Mouse (Mus musculus) MEL (cell line): ENCODE results near the gene Smagp.

Experiments used
- EP300 ChIP-seq, 2 experiments: IDR thresholded peaks; 2 replicates each; pipeline ENCODE4 v1.6.1; 2011; ENCODE audit warnings: improper control_type of control experiment in 2 of 2, low read length in 2 of 2, low read depth in 1 of 2, mild to moderate bottlenecking in 1 of 2
- GABPA ChIP-seq: IDR thresholded peaks from 2 replicates; pipeline ENCODE4 v1.6.1; 2012; ENCODE audit warnings: low read depth, mild to moderate bottlenecking, inconsistent platforms, low read length, improper control_type of control experiment, moderate library complexity
- GATA1 ChIP-seq: IDR thresholded peaks from 2 replicates; pipeline ENCODE4 v1.6.1; 2011; ENCODE audit warnings: low read depth, low read length, improper control_type of control experiment
- JUND ChIP-seq: IDR thresholded peaks from 2 replicates; pipeline ENCODE4 v1.6.1; 2011; ENCODE audit warnings: low read depth, mild to moderate bottlenecking, improper control_type of control experiment, low read length
- MAX ChIP-seq: IDR thresholded peaks from 2 replicates; pipeline ENCODE4 v1.6.1; 2011; ENCODE audit warnings: low read length, improper control_type of control experiment
- ZNF384 ChIP-seq: IDR thresholded peaks from 2 replicates; pipeline ENCODE4 v1.6.1; 2012; ENCODE audit warnings: low read depth, mild to moderate bottlenecking, inconsistent platforms, low read length, improper control_type of control experiment

GRCm38 (mm10) chr15:100685255-100685654 is 48.5 kb upstream of the Smagp start:
- no peak; a peak in 1 of 4 replicates for TF ChIP-seq EP300 (IDR thresholded peaks at IDR 0.05; ENCODE audit: low read depth in 1 of 2, low read length in 2 of 2)
- TF ChIP-seq GABPA, result no peak
- TF ChIP-seq ZNF384, result no peak
- no peak for TF ChIP-seq GATA1
- TF ChIP-seq JUND, result no peak
- no peak for TF ChIP-seq MAX
